Mouse (Mus musculus) neural tube, embryonic 12.5 days (tissue): ENCODE measurements around the gene Dmgdh. TPM values are rescaled to one million over a fixed set of nuclear protein-coding genes. Genes with fewer than 3 reads are reported as not detected.
A peak's percentile ranks its signal among the peaks of the same experiment; 100 is the strongest.

ENCODE experiments used
- ATAC-seq: fragments of 200-750 bp; cut with Nextera tagmentation; 2 replicates; pipeline ENCODE4 v1.8.0; 2017; ENCODE audit warnings: low read depth, mild to moderate bottlenecking, moderate TSS enrichment, moderate library complexity; ENCODE audit not compliant: low FRiP score
- H3K27ac ChIP-seq: fragments of 300-500 bp; sonication (generic); 2 replicates; pipeline ENCODE4 v1.5.1; 2016
- H3K27me3 ChIP-seq: fragments of 300-500 bp; sonication (generic); replicated peaks from 2 replicates; pipeline ENCODE4 v1.6.1; 2016; ENCODE audit warnings: mild to moderate bottlenecking
- H3K36me3 ChIP-seq: fragments of 300-500 bp; sonication (generic); 2 replicates; pipeline ENCODE4 v1.6.1; 2016; ENCODE audit warnings: mild to moderate bottlenecking
- H3K4me1 ChIP-seq: fragments of 300-500 bp; sonication (generic); 2 replicates; pipeline ENCODE4 v1.6.1; 2016
- H3K4me2 ChIP-seq: fragments of 300-500 bp; sonication (generic); replicated peaks from 2 replicates; pipeline ENCODE4 v1.6.1; 2016; ENCODE audit warnings: mild to moderate bottlenecking
- H3K4me3 ChIP-seq: fragments of 300-500 bp; sonication (generic); 2 replicates; pipeline ENCODE4 v1.5.1; 2016
- H3K9ac ChIP-seq: fragments of 300-500 bp; sonication (generic); 2 replicates; pipeline ENCODE4 v1.6.1; 2016; ENCODE audit warnings: mild to moderate bottlenecking
- H3K9me3 ChIP-seq: fragments of 300-500 bp; sonication (generic); 2 replicates; pipeline ENCODE4 v1.6.1; 2016; ENCODE audit warnings: mild to moderate bottlenecking
- WGBS: fragments of 180-500 bp; shearing (Covaris S2); methylation state at CpG from one replicate; pipeline ENCODE4 v1.1.7; 2016; 5-methylcytosine and 5-hydroxymethylcytosine counted together
- polyA plus RNA-seq: library from polyadenylated mRNA; unstranded; fragments of >200 nt; fragmentation: Nextera tagmentation; extraction: Ambion mirVana; gene quantifications from 2 replicates; pipeline ENCODE4 v1.2.1, GENCODE M21; 2016

Gene Dmgdh
- polyA plus RNA-seq, 1 experiment from 2014 or later, result 0.06 TPM

DNA sequence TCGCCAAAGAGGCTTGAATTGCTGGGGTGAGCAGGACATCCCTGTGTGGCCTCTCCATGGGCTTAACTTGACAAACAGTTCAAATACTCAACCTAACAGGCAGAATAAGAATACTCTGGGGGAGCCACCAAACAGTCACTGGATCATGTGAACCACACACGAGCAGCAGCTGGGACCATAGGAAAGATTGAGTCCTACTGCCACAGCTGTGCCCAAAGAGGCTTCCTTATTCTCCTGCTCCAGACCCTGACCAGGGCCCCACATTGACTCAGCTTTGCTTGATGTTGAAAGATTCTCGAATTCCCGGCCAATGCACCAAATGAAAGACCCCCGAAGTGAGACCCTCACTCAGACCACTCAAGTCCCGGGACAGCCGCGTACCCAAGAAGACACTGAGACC is 87.6 kb downstream of the Dmgdh start:
- Histone ChIP-seq H3K27me3 (no peaks in the 10 kb centered on the region), H3K36me3 (no peaks in the 10 kb centered on the region), H3K9me3 (no peaks in the 10 kb centered on the region), H3K4me3 (no peak overlapping the region), H3K4me1 (peaks cover 9% of the 10 kb centered on the region), H3K4me2 (no peak overlapping the region), H3K9ac (no peak overlapping the region), H3K27ac (no peak overlapping the region)
- ATAC-seq, result no peak
- WGBS, result 93% methylated on average over 8 of the region's 8 CpGs

DNA sequence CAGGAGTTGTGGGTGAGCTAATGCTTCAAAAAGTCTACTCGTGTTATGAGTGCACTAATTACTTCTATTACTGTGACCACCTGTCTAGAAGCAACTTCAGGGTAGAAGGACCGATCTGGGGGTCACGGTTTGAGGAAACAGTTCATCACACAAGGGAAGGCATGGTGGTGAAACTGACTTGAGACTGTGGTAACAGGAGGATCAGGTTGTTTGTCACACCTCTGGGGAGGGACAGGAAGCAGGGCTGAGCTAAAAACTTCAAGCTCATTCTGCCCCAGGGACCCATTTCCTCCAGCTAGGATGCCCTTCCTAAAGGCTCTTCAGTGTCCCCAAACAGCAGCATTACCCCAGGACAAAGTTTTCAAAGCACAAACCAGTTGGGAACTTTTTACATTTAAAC is 88.6 kb downstream of the Dmgdh start:
- Histone ChIP-seq H3K27me3 (no peaks in the 10 kb centered on the region), H3K9me3 (no peaks in the 10 kb centered on the region), H3K4me2 (no peak overlapping the region), H3K4me1 (peaks cover 5% of the 10 kb centered on the region; the same call in 1 of the 2 replicates), H3K9ac (no peak overlapping the region), H3K27ac (no peak overlapping the region), H3K36me3 (no peaks in the 10 kb centered on the region), H3K4me3 (no peak overlapping the region)
- WGBS, result 85% methylated on average over 3 of the region's 3 CpGs
- ATAC-seq, result no peak

DNA sequence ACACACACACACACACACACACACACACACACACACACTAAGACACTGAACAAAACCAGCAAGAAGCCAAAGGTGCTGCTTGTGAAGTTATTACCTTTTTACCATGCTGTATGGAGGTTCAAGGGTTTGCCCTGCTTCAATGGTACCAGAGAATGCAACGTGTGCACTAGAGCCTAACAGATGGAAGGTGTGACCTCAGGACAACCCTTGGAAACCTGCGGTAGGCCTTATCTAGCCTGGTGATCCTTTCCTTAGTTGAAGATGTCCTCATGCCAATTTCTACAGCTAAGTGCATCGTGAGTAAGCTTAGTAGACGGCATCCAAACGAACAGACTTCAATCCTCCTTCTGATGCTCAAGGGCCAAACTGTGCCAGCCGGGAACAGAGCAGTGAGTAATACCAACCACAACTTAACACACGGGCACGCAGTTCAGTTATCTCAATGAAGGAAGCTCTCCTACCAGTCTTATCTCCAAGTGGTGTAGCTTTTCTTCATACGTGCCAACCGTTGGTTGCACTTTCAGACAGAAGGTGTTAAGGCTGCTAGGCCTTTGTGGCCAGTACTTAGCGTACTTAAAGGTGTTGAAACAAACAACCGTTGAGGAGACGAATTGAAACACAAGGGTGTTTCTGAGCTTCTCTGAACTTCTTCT is 90.2 kb downstream of the Dmgdh start:
- H3K9me3 ChIP-seq, result no peaks in the 10 kb centered on the region
- no peaks in the 10 kb centered on the region for H3K27me3 ChIP-seq
- WGBS, result 87% methylated on average over 13 of the region's 13 CpGs
- H3K4me2 ChIP-seq, result no peak overlapping the region
- H3K4me3 ChIP-seq, result no peak overlapping the region
- H3K9ac ChIP-seq, result no peak overlapping the region
- H3K27ac ChIP-seq, result no peak overlapping the region
- no peak for ATAC-seq
- no peaks in the 10 kb centered on the region for H3K36me3 ChIP-seq
- H3K4me1 ChIP-seq, result no peaks in the 10 kb centered on the region

DNA sequence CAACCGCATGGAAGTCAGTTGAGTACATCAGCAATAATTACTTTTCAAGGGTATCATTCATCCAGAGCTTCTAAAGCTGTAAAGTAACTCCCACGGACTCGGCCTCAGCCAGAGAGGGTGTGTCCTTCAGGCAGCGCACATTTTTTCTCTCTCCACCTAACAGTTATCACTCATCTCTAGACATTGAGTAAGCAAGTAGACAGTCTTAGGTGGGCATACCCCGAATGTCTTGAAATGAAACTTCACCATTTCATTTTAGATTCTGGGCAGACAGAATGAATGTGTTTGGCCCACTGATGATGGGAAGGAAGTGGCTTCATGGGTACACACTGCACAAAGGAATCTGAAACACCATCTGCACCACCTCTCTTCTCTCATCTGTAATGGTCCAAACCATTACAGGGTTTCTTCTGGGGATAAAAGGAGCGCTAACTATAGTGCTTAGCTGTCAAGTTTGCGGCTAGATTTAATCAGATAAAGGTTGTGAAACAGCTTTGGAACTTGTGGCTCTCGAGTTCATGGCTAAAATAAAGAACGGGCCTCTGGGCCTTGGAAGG is 96.9 kb downstream of the Dmgdh start:
- H3K27ac ChIP-seq, result peak overlapping the region; percentile 39; the same call in 1 of the 2 replicates
- H3K9ac ChIP-seq, result peak overlapping the region; percentile 71
- H3K4me3 ChIP-seq, result peak overlapping the region; percentile 54
- H3K4me2 ChIP-seq, result peak overlapping the region; percentile 88
- 35% methylated on average over 9 of the region's 9 CpGs for WGBS
- peak; percentile 39 for ATAC-seq
- H3K4me1 ChIP-seq, result peaks cover 8% of the 10 kb centered on the region; the same call in 1 of the 2 replicates
- H3K36me3 ChIP-seq, result no peaks in the 10 kb centered on the region
- H3K27me3 ChIP-seq, result no peaks in the 10 kb centered on the region
- no peaks in the 10 kb centered on the region for H3K9me3 ChIP-seq

DNA sequence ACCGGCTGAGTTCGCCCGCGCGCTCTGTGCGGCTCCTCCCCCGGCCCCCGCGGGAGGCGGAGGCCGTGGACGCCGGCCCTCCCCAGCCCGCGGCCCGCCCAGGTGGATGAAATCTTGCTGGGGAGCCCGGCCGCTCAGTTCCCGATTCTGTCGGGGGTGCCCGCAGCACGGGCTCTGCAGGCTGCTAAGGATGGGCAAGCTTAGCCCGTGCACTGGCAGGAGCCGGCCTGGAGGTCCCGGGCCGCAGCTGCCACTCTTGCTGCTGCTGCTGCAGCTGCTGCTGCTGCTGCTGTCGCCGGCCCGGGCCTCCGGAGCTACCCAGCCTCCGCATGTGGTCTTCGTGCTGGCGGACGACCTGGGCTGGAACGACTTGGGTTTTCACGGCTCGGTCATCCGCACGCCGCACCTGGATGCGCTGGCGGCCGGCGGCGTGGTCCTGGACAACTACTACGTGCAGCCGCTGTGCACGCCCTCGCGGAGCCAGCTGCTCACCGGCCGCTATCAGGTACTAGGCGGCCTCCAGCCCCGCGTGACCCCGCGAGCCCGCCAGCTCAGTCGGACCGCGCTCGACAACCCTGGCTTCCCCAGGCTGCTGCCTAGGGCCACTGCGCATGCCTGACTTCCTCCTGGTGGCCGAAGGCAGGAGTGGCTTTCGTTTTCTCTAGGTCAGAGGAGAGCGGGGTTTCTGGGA is 97.5 kb downstream of the Dmgdh start, which contains the start of gene Arsb:
Gene Arsb (plus strand): TSS at position 43 of the 691 bp plus-strand sequence.
- no peaks in the 10 kb centered on the region for H3K27me3 ChIP-seq
- peak; percentile 95 for ATAC-seq
- peak within 1 kb of the TSS; percentile 88 for H3K4me2 ChIP-seq
- peak within 1 kb of the TSS; percentile 54 for H3K4me3 ChIP-seq
- peak within 1 kb of the TSS; percentile 39 for H3K27ac ChIP-seq
- peaks cover 8% of the 10 kb centered on the region; the same call in 1 of the 2 replicates for H3K4me1 ChIP-seq
- under 1% methylated on average over 66 of the region's 66 CpGs for WGBS
- no peaks in the 10 kb centered on the region for H3K36me3 ChIP-seq
- peak within 1 kb of the TSS; percentile 71 for H3K9ac ChIP-seq
- H3K9me3 ChIP-seq, result no peaks in the 10 kb centered on the region

DNA sequence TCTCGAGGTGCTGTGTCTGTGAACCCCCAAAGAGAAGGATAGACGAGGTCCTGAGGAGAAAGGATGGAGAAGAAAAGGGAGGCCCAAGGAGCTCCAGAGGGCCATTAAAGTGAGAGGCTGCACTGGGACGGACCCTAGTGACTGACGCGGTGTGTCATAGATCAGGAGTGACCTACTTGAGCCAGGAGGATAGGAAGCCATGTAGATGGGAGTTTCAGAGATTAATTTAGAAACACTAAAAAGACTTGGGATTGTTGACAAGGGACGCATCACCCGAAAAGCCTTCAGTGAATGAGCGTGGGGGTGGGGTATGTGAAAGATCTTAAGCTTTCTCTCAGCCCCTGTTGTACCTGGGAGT is 98.0 kb downstream of the Dmgdh start:
- Histone ChIP-seq H3K36me3 (no peaks in the 10 kb centered on the region), H3K4me3 (peak overlapping the region; percentile 54), H3K9ac (peak overlapping the region; percentile 71), H3K9me3 (no peaks in the 10 kb centered on the region), H3K27ac (no peak overlapping the region), H3K4me1 (peaks cover 8% of the 10 kb centered on the region; the same call in 1 of the 2 replicates), H3K27me3 (no peaks in the 10 kb centered on the region), H3K4me2 (peak overlapping the region; percentile 88)
- no peak; the same call in 1 of the 2 replicates for ATAC-seq
- WGBS, result 34% methylated on average over 8 of the region's 8 CpGs

DNA sequence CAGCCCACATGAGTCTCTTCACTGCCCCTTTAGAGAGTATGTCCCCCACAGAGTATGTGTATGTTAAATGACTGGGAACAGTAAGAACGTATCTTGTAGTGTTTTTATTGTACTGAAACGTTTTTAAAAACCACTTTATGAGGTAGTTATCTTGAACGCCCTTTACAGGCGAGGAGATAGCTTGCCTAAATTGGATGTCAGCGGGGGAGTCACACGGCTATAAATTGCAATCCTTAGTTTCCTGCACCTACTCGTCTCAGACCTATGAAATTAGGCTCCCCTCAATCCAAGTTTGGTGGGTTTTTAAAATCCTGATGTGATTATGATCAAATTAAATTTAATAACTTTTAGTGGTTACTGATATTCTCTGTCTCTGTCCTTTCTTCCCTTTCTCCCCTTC is 98.6 kb downstream of the Dmgdh start:
- Histone ChIP-seq H3K9me3 (no peaks in the 10 kb centered on the region), H3K4me1 (peaks cover 8% of the 10 kb centered on the region; the same call in 1 of the 2 replicates), H3K4me3 (no peak overlapping the region), H3K36me3 (no peaks in the 10 kb centered on the region), H3K27me3 (no peaks in the 10 kb centered on the region), H3K4me2 (peak overlapping the region; percentile 88; the same call in 1 of the 2 replicates), H3K27ac (no peak overlapping the region), H3K9ac (no peak overlapping the region)
- ATAC-seq, result no peak
- WGBS, result 57% methylated on average over 7 of the region's 7 CpGs

DNA sequence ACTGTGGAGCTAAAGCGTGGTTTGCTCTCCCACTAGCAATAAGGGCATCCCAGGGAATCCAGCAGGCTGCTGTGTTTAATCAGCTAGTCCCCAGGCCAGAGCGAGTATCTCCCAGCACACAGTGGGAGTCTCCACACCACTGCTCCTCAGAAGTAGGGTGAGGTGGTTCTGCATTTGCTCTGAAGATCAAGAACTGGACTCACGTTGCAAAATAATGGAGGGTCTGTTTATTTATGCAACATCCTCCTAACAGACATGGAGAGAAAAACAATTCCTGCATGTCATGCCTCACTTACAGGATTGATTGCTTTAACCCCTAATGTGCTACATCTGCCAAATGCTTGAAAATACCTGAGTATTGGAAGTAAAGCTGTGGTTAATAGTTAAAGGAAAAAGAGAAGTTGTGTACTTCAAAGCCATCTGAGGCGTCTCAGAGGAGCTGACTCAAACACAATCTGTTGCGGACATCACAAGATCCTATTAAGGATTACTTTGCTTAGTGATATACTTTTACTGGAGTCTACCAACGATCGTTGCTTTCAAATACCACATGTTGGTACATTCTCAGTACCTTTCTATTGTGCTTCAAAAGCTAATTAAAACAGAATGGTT is 99.6 kb downstream of the Dmgdh start:
- peaks cover 8% of the 10 kb centered on the region; the same call in 1 of the 2 replicates for H3K4me1 ChIP-seq
- 69% methylated on average over 7 of the region's 7 CpGs for WGBS

DNA sequence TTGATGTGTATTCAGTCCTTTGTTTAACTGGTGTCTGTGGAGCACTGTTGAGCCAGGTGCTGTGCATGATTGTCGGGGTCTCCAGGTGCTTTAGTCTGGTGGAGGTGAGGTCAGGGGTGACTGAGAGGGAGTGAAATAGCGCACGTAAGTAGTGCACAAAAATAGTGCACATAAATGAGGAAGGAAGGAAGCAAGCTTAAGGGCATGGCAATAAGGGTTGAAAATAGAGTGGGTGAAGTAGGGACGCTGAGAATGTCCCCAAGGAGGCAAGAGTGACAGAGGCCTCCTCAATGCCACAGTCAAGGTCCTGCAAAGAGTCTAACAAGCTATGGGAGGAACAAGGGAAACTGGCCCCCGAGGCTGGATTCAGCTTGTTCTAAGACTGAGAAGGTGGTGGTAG is 108.6 kb downstream of the Dmgdh start:
- no peak overlapping the region for H3K9ac ChIP-seq
- H3K27me3 ChIP-seq, result no peaks in the 10 kb centered on the region
- H3K4me1 ChIP-seq, result no peaks in the 10 kb centered on the region; the same call in 1 of the 2 replicates
- WGBS, result 86% methylated on average over 5 of the region's 5 CpGs
- H3K36me3 ChIP-seq, result no peaks in the 10 kb centered on the region
- H3K4me2 ChIP-seq, result no peak overlapping the region
- no peaks in the 10 kb centered on the region for H3K9me3 ChIP-seq
- no peak overlapping the region for H3K27ac ChIP-seq
- no peak for ATAC-seq
- H3K4me3 ChIP-seq, result no peak overlapping the region

More for the DNA sequence above, 99.6 kb downstream of the Dmgdh start:
- Histone ChIP-seq H3K36me3 (no peaks in the 10 kb centered on the region), H3K27me3 (no peaks in the 10 kb centered on the region), H3K9ac (no peak overlapping the region), H3K9me3 (no peaks in the 10 kb centered on the region), H3K4me2 (no peak overlapping the region), H3K27ac (no peak overlapping the region), H3K4me3 (no peak overlapping the region)
- ATAC-seq, result no peak

DNA sequence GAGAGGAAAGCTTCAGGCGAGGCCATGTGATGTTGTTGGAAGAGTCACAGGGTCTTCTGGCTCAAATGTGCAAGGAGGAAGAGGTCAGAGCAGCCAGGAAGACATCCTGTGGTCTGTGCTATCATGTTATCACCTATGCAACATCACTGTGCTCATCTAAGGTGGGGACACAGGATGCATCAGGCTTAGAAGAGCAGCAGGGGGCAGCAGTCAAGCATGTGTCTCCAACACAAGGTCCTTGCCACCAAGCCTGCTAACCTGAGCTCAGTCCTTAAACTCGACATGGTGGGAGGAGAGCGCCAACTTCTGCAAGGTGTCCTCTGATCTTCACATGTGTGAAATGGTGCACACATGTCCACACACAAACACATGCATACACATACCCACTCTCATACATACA is 111.1 kb downstream of the Dmgdh start:
- Histone ChIP-seq H3K27me3 (no peaks in the 10 kb centered on the region), H3K4me2 (no peak overlapping the region), H3K9ac (no peak overlapping the region), H3K4me1 (no peaks in the 10 kb centered on the region; the same call in 1 of the 2 replicates), H3K9me3 (no peaks in the 10 kb centered on the region), H3K4me3 (no peak overlapping the region), H3K27ac (no peak overlapping the region), H3K36me3 (no peaks in the 10 kb centered on the region)
- ATAC-seq, result no peak
- WGBS, result 89% methylated on average over 3 of the region's 3 CpGs

DNA sequence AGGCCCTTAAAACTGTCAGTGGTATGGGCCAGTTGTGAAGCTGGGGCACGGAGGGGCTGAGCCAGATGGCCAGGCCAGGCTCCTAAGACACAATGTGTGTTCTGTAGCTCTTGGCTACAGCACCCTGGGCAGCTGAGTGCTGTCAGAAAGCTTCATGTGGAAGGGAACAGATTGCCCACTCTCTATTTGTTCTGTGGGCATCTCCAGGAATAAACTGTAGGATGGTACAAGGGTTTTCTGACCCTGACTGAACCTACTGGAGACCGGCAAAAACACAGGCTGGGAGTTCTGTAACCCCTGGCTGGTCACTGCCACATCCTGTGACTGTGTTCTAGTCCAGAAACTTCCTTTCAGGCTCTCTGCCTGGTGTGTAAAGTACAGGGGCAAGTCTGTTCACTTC is 111.8 kb downstream of the Dmgdh start:
- H3K4me2 ChIP-seq, result no peak overlapping the region
- H3K4me3 ChIP-seq, result no peak overlapping the region
- no peaks in the 10 kb centered on the region for H3K36me3 ChIP-seq
- ATAC-seq, result no peak
- no peaks in the 10 kb centered on the region for H3K27me3 ChIP-seq
- no peak overlapping the region for H3K9ac ChIP-seq
- H3K27ac ChIP-seq, result no peak overlapping the region
- WGBS, result 67% methylated on average over 2 of the region's 2 CpGs
- H3K9me3 ChIP-seq, result no peaks in the 10 kb centered on the region
- H3K4me1 ChIP-seq, result no peaks in the 10 kb centered on the region; the same call in 1 of the 2 replicates

DNA sequence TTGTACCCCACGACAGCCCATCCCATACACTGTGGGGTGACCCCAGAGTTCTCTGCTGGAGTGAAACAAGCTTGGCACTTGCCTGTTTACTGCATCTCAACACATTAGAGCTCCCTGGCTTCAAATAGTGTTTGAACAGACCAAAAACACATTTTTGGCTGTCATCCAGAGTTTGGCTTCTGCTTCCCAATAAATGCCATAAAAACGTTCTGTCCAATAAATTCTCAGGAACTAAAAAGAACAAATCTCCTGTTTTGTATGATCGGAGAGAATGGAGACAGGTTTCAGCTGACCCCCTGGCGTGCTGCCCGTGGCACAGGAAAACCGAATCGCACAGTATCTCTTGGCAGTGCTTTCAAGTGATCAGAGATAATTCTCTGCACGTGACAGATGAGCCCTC is 113.4 kb downstream of the Dmgdh start:
- Histone ChIP-seq H3K4me2 (no peak overlapping the region), H3K4me3 (no peak overlapping the region), H3K4me1 (no peaks in the 10 kb centered on the region; the same call in 1 of the 2 replicates), H3K36me3 (no peaks in the 10 kb centered on the region), H3K9me3 (no peaks in the 10 kb centered on the region), H3K27me3 (no peaks in the 10 kb centered on the region), H3K9ac (no peak overlapping the region), H3K27ac (no peak overlapping the region)
- 74% methylated on average over 8 of the region's 8 CpGs for WGBS
- ATAC-seq, result no peak
